Mouse (Mus musculus) stomach, embryonic 15.5 days (tissue): ENCODE results near the gene St3gal3. TPM values are rescaled to one million over a fixed set of nuclear protein-coding genes. Genes with fewer than 3 reads are reported as not detected.

Experiments used
- ATAC-seq: fragments of 200-750 bp; cut with Nextera tagmentation; 2 replicates; pipeline ENCODE4 v1.8.0; 2017; ENCODE audit warnings: low read depth, moderate number of reproducible peaks, moderate TSS enrichment; ENCODE audit not compliant: insufficient read depth, low FRiP score
- H3K27ac ChIP-seq: fragments of 300-500 bp; sonication (generic); 2 replicates; pipeline ENCODE4 v1.5.1; 2015; ENCODE audit warnings: mild to moderate bottlenecking, inconsistent platforms
- H3K27me3 ChIP-seq: fragments of 300-500 bp; sonication (generic); replicated peaks from 2 replicates; pipeline ENCODE4 v1.6.1; 2015; ENCODE audit warnings: inconsistent platforms
- H3K36me3 ChIP-seq: fragments of 300-500 bp; sonication (generic); 2 replicates; pipeline ENCODE4 v1.6.1; 2015; ENCODE audit warnings: inconsistent platforms
- H3K4me1 ChIP-seq: fragments of 300-500 bp; sonication (generic); 2 replicates; pipeline ENCODE4 v1.6.1; 2015; ENCODE audit warnings: inconsistent platforms
- H3K4me2 ChIP-seq: fragments of 300-500 bp; sonication (generic); 2 replicates; pipeline ENCODE4 v1.6.1; 2015; ENCODE audit warnings: mild to moderate bottlenecking, inconsistent platforms
- H3K4me3 ChIP-seq: fragments of 300-500 bp; sonication (generic); replicated peaks from 2 replicates; pipeline ENCODE4 v1.5.1; 2015; ENCODE audit warnings: inconsistent platforms
- H3K9ac ChIP-seq: fragments of 300-500 bp; sonication (generic); 2 replicates; pipeline ENCODE4 v1.6.1; 2015; ENCODE audit warnings: inconsistent platforms
- H3K9me3 ChIP-seq: fragments of 300-500 bp; sonication (generic); 2 replicates; pipeline ENCODE4 v1.6.1; 2016; ENCODE audit warnings: inconsistent platforms
- WGBS: fragments of 180-500 bp; shearing (Covaris S2); methylation state at CpG from one replicate; pipeline ENCODE4 v1.1.7; 2015; 5-methylcytosine and 5-hydroxymethylcytosine counted together
- polyA plus RNA-seq: library from polyadenylated mRNA; unstranded; fragments of >200 nt; fragmentation: Nextera tagmentation; extraction: Ambion mirVana; gene quantifications from 2 replicates; pipeline ENCODE4 v1.2.1, GENCODE M21; 2015

Gene St3gal3
- polyA plus RNA-seq, 1 experiment from 2014 or later: 6.4 TPM

- H3K27ac ChIP-seq: peak overlapping the region; percentile 60
- 76% methylated on average over 9 of the region's 9 CpGs for WGBS
- no peak overlapping the region for H3K4me2 ChIP-seq
- H3K9ac ChIP-seq: no peak overlapping the region
- ATAC-seq: no peak
- no peaks in the 10 kb centered on the region for H3K27me3 ChIP-seq
- peaks cover 6% of the 10 kb centered on the region; the same call in 1 of the 2 replicates for H3K4me1 ChIP-seq
- no peak overlapping the region for H3K4me3 ChIP-seq
- no peaks in the 10 kb centered on the region for H3K36me3 ChIP-seq
- no peaks in the 10 kb centered on the region for H3K9me3 ChIP-seq
Measured at GRCm38 (mm10) chr4:118070255-118071234, 64.2 kb downstream of the St3gal3 start.

- H3K9me3 ChIP-seq: no peaks in the 10 kb centered on the region
- ATAC-seq: no peak; the same call in 1 of the 2 replicates
Measured at GRCm38 (mm10) chr4:118061809-118062463, 72.8 kb downstream of the St3gal3 start.

GRCm38 (mm10) chr4:118060915-118061530, 73.7 kb downstream of the St3gal3 start:
- peaks cover 30% of the 10 kb centered on the region for H3K4me1 ChIP-seq
- no peaks in the 10 kb centered on the region for H3K36me3 ChIP-seq
- no peak overlapping the region for H3K9ac ChIP-seq
- H3K27me3 ChIP-seq: no peaks in the 10 kb centered on the region
- H3K4me2 ChIP-seq: no peak overlapping the region
- H3K4me3 ChIP-seq: no peak overlapping the region
- peak overlapping the region; percentile 44 for H3K27ac ChIP-seq
- WGBS: 67% methylated on average over 13 of the region's 13 CpGs
- no peaks in the 10 kb centered on the region for H3K9me3 ChIP-seq
- peak; percentile 40; the same call in 1 of the 2 replicates for ATAC-seq

More at GRCm38 (mm10) chr4:118061809-118062463, 72.8 kb downstream of the St3gal3 start:
- H3K4me2 ChIP-seq: no peak overlapping the region
- H3K4me3 ChIP-seq: no peak overlapping the region
- H3K27ac ChIP-seq: peak overlapping the region; percentile 42
- no peaks in the 10 kb centered on the region for H3K27me3 ChIP-seq
- H3K9ac ChIP-seq: no peak overlapping the region
- H3K4me1 ChIP-seq: peaks cover 28% of the 10 kb centered on the region
- H3K36me3 ChIP-seq: no peaks in the 10 kb centered on the region
- WGBS: 51% methylated on average over 9 of the region's 9 CpGs

- no peak overlapping the region for H3K4me3 ChIP-seq
- H3K4me2 ChIP-seq: no peak overlapping the region
- no peak overlapping the region for H3K9ac ChIP-seq
- H3K4me1 ChIP-seq: peaks cover 36% of the 10 kb centered on the region
- H3K9me3 ChIP-seq: no peaks in the 10 kb centered on the region
- H3K27ac ChIP-seq: peak overlapping the region; percentile 89; the same call in 1 of the 2 replicates
- H3K36me3 ChIP-seq: no peaks in the 10 kb centered on the region
- ATAC-seq: no peak
- H3K27me3 ChIP-seq: no peaks in the 10 kb centered on the region
- 61% methylated on average over 11 of the region's 11 CpGs for WGBS
Measured at GRCm38 (mm10) chr4:118059816-118060475, 74.8 kb downstream of the St3gal3 start.

DNA sequence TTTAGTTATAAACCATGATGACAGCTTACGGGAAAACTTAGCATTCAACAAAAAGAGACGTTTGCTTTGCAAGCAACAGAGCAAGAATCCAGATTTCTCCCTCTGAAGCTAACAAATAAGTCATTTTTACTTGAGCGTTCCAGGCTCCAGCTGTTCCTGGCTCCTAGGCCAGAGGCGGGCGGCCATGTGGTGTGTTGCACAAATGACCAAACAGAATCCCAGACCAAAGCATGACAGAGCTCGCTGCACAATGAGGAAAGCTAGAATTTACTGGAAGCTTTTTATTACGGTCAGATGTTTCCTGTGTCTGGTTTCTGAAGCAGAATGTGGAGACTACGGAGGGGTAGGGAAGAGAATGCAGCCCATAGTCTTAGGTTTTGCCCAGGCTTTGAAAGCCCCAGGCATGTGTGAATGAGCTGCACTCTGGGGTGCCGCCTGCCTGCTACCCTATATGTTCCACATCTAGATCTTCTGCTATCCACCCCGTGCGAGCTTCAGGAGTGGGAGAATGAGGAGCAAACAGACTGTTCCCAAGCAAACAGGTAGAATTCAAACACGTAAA, 76.5 kb downstream of the St3gal3 start:
- no peak overlapping the region for H3K4me2 ChIP-seq
- peak overlapping the region; percentile 89 for H3K27ac ChIP-seq
- WGBS: 45% methylated on average over 12 of the region's 12 CpGs
- H3K9ac ChIP-seq: no peak overlapping the region
- ATAC-seq: peak; percentile 37; the same call in 1 of the 2 replicates
- H3K27me3 ChIP-seq: no peaks in the 10 kb centered on the region
- no peak overlapping the region for H3K4me3 ChIP-seq
- no peaks in the 10 kb centered on the region for H3K36me3 ChIP-seq
- no peaks in the 10 kb centered on the region for H3K9me3 ChIP-seq
- H3K4me1 ChIP-seq: peaks cover 45% of the 10 kb centered on the region

GRCm38 (mm10) chr4:118057076-118057475, 77.6 kb downstream of the St3gal3 start:
- Histone ChIP-seq H3K4me3 (no peak overlapping the region), H3K4me1 (peaks cover 37% of the 10 kb centered on the region), H3K9ac (no peak overlapping the region), H3K27me3 (no peaks in the 10 kb centered on the region), H3K9me3 (no peaks in the 10 kb centered on the region), H3K27ac (no peak overlapping the region; the same call in 1 of the 2 replicates), H3K4me2 (no peak overlapping the region), H3K36me3 (no peaks in the 10 kb centered on the region)
- no peak for ATAC-seq
- 60% methylated on average over 2 of the region's 2 CpGs for whole genome bisulfite sequencing

DNA sequence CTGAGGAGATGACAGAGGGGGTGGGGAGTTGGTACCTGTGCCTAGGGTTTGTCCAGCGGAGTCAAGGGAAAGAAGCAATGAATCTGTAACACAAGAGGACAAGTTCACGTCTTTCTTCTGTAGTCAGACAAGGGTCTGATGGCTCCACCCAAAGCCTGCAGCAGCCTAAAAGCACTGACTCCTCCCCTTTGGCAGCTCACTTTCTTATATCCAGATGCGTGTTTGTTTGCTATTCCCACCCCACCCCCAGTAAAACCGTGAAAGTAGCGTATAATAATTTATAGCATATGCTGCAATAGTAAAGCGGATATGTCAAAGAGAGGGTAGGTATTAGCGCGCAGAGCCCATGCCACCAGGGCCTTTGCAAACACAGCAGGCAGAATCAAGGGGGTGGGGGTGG, 80.1 kb downstream of the St3gal3 start:
- H3K27me3 ChIP-seq: no peaks in the 10 kb centered on the region
- peaks cover 33% of the 10 kb centered on the region for H3K4me1 ChIP-seq
- no peaks in the 10 kb centered on the region for H3K36me3 ChIP-seq
- H3K4me3 ChIP-seq: no peak overlapping the region
- H3K27ac ChIP-seq: 0 out of 2 replicates have a peak overlapping the region, but pooled peaks have one; percentile 11
- ATAC-seq: no peak
- H3K9me3 ChIP-seq: no peaks in the 10 kb centered on the region
- H3K4me2 ChIP-seq: peak overlapping the region; percentile 33
- no peak overlapping the region for H3K9ac ChIP-seq
- 58% methylated on average over 8 of the region's 8 CpGs for WGBS

DNA sequence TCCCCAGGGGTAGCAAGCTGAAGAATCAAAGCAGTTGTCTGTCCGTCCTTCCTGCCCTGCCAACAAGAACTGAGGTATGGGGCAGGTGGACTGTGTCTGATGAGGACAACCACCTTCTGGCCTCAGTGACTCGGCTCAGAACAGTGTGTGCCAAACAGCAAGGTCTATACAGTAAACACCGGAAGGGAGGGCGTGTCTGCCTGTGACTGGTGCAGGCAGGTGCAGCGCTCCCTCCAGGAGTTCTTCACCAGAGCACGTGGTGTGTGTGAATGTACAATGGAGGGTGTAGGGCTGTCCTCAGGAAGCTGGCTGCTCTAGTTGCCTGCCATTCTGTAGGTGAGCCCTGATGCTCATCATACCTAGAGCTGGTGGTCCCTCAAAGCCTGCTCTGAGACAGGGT, 80.8 kb downstream of the St3gal3 start:
- no peaks in the 10 kb centered on the region for H3K9me3 ChIP-seq
- no peak overlapping the region for H3K27ac ChIP-seq
- ATAC-seq: 0 out of 2 replicates have a peak, but pooled peaks have one; percentile 46
- WGBS: 72% methylated on average over 6 of the region's 6 CpGs
- H3K4me2 ChIP-seq: peak overlapping the region; percentile 33
- no peaks in the 10 kb centered on the region for H3K27me3 ChIP-seq
- no peak overlapping the region for H3K4me3 ChIP-seq
- H3K9ac ChIP-seq: no peak overlapping the region
- peaks cover 28% of the 10 kb centered on the region for H3K4me1 ChIP-seq
- no peaks in the 10 kb centered on the region for H3K36me3 ChIP-seq

DNA sequence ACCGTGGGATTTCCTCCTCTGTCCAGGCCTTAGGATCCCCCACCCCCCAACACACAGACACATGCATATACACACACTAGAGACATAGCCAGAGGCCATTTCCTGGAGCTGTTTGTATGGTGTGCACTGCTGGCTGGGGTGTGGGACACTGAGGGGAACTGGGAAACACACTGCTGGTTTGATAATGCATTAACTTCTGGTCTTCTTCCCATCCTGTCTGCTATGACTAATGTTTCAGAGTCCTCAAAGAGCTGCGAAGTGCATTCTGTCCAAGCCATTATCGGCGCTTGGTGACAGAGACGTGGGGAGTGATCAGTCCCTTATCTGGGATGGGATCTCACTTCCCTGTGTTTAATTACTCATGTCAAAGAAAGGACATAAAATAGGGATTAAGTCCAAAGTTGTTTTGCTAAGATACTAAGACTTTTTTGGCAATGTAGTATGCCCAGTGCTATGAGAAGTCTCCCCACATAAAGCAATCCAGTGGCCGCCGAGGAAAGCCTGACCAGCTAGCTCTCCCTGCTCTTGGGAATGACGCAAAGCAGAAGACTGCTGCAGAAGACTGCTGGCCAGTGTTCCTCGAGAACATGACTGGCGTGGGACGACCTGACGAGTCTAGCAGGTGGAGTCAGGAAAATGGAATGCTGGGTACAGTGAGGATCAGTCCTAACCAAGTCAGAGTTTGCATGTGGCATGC, 85.0 kb downstream of the St3gal3 start:
- WGBS: 33% methylated on average over 12 of the region's 12 CpGs
- H3K9ac ChIP-seq: no peak overlapping the region

GRCm38 (mm10) chr4:118044510-118044909, 90.2 kb downstream of the St3gal3 start:
- no peaks in the 10 kb centered on the region for H3K9me3 ChIP-seq
- H3K9ac ChIP-seq: no peak overlapping the region
- no peak for ATAC-seq
- peaks cover 6% of the 10 kb centered on the region for H3K4me1 ChIP-seq
- no peak overlapping the region for H3K4me3 ChIP-seq
- H3K27me3 ChIP-seq: no peaks in the 10 kb centered on the region
- WGBS: 32% methylated on average over 9 of the region's 9 CpGs
- H3K4me2 ChIP-seq: no peak overlapping the region
- no peaks in the 10 kb centered on the region for H3K36me3 ChIP-seq
- H3K27ac ChIP-seq: peak overlapping the region; percentile 51; the same call in 1 of the 2 replicates

More for the DNA sequence above, 85.0 kb downstream of the St3gal3 start:
- no peak overlapping the region for H3K4me2 ChIP-seq
- no peaks in the 10 kb centered on the region for H3K27me3 ChIP-seq
- peaks cover 16% of the 10 kb centered on the region for H3K4me1 ChIP-seq
- peak; percentile 69; the same call in 1 of the 2 replicates for ATAC-seq
- H3K4me3 ChIP-seq: no peak overlapping the region
- peak overlapping the region; percentile 60 for H3K27ac ChIP-seq
- H3K36me3 ChIP-seq: no peaks in the 10 kb centered on the region
- H3K9me3 ChIP-seq: no peaks in the 10 kb centered on the region
